Mouse (Mus musculus): Measurements from ENCODE around the gene Cers5. TPM values are rescaled to one million over a fixed set of nuclear protein-coding genes. Genes with fewer than 3 reads are reported as not detected.
A peak's percentile ranks its signal among the peaks of the same experiment; 100 is the strongest.
"Not testable (repeated sequence)": the region's sequence is repeated elsewhere in the genome, so short reads cannot be mapped to it uniquely, and the experiment has no call there.

Gene Cers5
- total RNA-seq, 2 experiments from 2014 or later = 26.4 to 28.1 TPM

GRCm38 (mm10) chr15:99728211-99728610 is 44.5 kb downstream of the Cers5 start:
- DNase-seq = no peak
- intact Hi-C loops (cut with DNase I) = no loop called here

DNA sequence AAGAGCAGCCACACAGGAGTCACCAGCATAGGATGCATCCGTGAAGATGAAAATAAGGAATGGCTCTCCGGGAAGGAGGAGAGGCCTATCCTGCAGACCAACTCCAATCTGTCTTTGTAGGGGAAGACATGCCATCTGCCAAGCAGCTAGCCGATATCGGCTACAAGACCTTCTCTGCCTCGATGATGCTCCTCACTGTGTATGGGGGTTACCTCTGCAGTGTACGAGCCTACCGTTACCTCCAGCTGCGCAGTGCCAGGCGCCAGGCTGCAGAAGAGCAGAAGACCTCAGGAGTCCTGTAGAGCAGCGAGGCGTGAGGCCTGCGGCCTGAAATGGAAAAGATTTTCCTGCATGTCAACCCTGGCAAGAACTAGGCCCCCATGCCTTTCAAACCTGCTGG is 45.2 kb downstream of the Cers5 start:
- intact Hi-C loops (cut with DNase I) = no loop called here
- no peak for DNase-seq

GRCm38 (mm10) chr15:99727039-99727438 is 45.6 kb downstream of the Cers5 start:
- intact Hi-C loops (cut with DNase I); DNase-seq: not testable (repeated sequence)

DNA sequence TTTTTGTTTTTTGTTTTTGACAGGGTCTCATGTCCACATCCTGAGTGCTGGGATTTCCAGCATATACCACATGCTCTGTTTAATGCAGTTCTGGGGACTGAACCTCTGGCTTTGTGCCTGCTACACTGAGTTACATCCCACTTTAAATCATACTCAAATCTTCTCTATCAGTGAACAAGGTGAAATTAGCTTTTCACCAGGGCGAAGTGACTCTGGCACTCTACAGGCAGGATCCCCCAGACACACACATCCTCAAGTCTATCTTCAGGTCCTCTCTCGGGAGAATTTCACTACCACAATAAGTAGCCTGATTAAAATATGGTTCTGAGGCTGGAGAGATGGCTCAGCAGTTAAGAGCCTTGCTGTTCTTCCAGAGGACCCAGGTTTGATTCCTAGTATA is 46.1 kb downstream of the Cers5 start:
- DNase-seq = no peak
- intact Hi-C loops (cut with DNase I) = no loop called here

GRCm38 (mm10) chr15:99725341-99726155 is 47.1 kb downstream of the Cers5 start, which contains the start of gene Cox14:
Gene Cox14 (plus strand): TSS chr15:99725618.
- intact Hi-C loops (cut with DNase I) = loop anchor here (1.0 to 2.0 kb wide), 3 partner anchors 23 to 177 kb away; partner anchors contain the start of genes Cers5 and Smarcd1
- peak; percentile 98 for DNase-seq

DNA sequence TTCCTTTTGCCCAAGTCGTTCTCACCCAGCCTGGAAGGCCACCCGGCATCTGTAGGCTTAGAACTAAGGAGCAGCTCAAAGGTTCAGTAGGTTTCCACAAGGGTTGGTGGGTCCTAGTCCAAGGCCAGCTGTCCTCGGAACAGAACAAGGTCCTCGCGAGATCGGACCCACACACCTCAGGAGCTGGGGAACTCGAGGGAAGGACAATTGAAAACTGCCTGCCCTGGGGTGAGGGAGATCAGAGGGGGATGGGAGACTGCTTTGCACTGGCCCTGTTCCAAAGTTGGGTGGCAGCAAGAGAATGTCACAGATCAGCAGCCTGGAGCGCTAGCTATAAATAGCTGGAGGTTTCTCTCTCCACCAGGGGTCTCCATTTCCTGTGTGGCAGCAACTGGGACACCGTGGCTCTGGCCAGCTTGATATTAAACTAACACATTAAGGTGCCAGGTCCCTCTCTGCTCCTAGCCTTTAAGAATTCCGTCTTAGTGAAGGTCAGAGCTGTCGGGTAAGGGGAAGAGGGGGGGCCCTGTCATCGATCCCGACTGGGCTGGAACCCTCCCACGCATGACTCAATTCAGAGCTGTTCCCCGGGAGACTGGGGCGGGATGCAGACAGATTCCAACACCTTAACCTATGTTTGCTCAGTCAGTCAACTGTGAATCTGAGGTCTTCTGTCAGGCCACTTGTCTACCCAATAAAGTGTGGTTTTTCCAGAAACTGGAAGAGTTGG is 48.2 kb downstream of the Cers5 start:
- intact Hi-C loops (cut with DNase I) = loop anchor here (1.0 to 2.0 kb wide), 3 partner anchors 22 to 178 kb away; partner anchors contain the start of genes Cers5 and Smarcd1
- DNase-seq = peak; percentile 90 to 92

- intact Hi-C loops (cut with DNase I) = loop anchor here (2.0 kb wide), 2 partner anchors 21 to 179 kb away; partner anchors contain the start of gene Smarcd1
- DNase-seq = peak; percentile 88
Measured at GRCm38 (mm10) chr15:99723515-99724291, 49.0 kb downstream of the Cers5 start.

DNA sequence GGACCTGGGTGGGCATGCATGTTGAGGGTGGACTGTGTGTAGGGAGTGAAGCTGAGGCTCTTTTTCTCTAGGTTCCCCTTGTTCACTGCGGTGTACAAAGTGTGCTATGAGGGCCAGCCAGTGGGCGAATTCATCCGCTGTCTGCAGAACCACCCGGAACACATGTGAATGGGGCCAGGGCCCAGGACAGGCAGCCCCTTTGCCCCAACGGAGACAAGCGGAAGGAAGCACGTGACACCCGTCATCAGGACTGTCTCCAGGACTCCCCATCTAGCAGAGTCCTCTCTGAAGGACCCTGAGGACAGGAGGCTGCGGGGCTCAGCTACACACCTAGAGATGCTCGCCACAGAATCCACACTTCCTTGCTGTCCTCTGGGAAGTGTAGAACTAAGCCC is 49.6 kb downstream of the Cers5 start:
- intact Hi-C loops (cut with DNase I) = no loop called here
- DNase-seq = no peak

- intact Hi-C loops (cut with DNase I) = no loop called here
- DNase-seq = peak in 1 of 2 experiments; percentile 20
Measured at GRCm38 (mm10) chr15:99721921-99722743, 50.6 kb downstream of the Cers5 start.

- DNase-seq = no peak
- intact Hi-C loops (cut with DNase I) = no loop called here
Measured at GRCm38 (mm10) chr15:99719865-99720264, 52.8 kb downstream of the Cers5 start.

DNA sequence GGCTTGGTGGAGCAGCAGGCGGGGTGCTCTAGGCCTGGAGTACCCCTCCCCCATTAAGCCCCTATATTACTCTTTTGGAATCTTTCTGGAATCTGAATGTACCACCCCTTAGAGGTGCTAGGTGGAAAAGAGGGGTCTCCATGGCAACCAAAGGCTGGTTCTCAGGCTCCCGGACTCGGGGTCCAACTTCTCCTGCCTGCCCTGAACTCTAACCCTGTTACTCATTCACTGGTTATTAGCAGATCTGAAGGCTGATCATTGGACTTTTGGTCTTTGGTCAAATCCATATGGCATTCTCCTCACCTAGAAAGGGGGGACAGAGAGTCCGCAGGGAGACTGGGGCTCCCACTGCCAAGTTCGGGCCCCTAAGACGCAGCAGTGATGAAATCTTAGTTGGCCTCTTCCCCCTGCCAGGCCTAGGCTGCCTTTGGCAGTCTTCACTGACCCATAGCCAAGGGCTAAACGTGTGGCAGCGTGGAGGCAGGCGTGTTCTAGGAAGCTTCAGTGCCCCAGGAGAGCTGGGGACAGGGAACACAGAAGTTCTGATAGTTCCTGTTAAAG is 54.1 kb downstream of the Cers5 start:
- DNase-seq = peak in 1 of 2 experiments; percentile 32
- intact Hi-C loops (cut with DNase I) = no loop called here

DNA sequence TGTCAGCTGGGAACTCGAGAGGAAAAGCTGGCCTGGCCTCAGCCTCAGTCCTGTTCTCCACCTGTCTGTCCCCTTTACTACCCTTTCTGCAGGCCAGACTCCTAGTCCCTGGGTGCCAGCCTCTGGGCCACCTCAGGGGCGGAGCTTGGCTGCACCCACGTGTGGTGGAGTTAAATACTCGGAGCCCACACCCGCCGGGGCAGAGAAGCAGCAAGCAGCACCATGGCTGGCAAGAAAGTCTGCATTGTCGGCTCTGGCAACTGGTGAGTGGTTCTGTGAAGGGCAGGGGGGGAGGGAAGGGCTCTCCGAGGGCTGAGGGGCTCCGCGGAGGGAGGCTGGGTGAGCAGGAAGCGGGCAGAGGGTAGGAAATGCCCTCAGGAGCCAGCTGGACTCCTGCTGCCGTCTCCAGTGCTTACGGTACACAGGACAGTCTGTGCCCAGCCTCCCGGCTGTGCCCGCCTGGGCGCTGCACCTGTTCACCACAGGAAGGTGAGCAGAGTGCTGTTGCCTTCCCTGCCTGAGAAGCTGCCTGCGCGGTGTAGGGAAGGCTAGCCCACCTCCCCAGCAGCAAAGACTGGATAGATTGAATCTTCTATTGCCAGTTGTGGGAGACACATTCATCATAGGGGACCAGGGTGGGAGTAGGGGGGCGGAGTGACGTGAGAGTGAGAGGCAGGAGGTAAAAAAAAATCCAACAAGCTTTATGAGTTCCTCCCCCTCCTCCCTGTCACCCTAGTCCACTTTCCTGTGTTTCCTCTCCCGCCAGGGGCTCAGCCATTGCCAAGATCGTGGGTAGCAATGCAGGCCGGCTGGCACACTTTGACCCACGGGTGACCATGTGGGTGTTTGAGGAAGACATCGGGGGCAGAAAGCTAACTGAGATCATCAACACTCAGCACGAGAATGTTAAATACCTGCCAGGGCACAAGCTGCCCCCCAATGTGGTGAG is 55.0 kb downstream of the Cers5 start, which contains the start of gene Gpd1:
Gene Gpd1, plus strand, starts transcription at position 130 of the 949 bp plus-strand sequence.
- intact Hi-C loops (cut with DNase I) = no loop called here
- DNase-seq = peak; percentile 74 to 78

- intact Hi-C loops (cut with DNase I) = no loop called here
Measured at GRCm38 (mm10) chr15:99716814-99717213, 55.9 kb downstream of the Cers5 start.

GRCm38 (mm10) chr15:99715982-99716746 is 56.5 kb downstream of the Cers5 start:
- peak in 1 of 2 experiments; percentile 37 for DNase-seq
- intact Hi-C loops (cut with DNase I) = loop anchor here (2.0 kb wide), 1 partner anchor 63 kb away; no protein-coding TSS in a partner anchor

More at GRCm38 (mm10) chr15:99716814-99717213, 55.9 kb downstream of the Cers5 start:
- no peak for DNase-seq

GRCm38 (mm10) chr15:99715361-99715865 is 57.3 kb downstream of the Cers5 start:
- intact Hi-C loops (cut with DNase I) = loop anchor here (2.0 kb wide), 1 partner anchor 63 kb away; no protein-coding TSS in a partner anchor
- DNase-seq = peak in 1 of 2 experiments; percentile 24

DNA sequence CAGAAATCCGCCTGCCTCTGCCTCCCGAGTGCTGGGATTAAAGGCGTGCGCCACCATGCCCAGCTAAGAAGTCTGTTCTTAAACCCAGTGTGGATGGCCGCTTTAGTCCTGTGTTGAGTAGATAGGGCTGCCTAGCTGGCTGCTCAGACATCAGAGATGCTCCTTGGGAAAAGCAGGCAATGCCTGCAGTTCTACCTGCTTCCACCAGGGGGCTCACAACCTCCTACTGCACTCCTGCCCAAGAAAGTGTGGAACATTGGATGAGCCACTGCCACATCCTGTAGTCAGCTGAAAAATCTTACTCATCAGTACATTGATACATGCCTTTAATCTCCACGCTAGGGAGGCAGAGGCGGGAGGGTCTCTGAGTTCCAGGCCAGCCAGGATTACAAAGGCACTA is 57.8 kb downstream of the Cers5 start:
- peak; percentile 87 to 88 for DNase-seq
- intact Hi-C loops (cut with DNase I) = loop anchor here (2.0 kb wide), 1 partner anchor 64 kb away; no protein-coding TSS in a partner anchor

DNA sequence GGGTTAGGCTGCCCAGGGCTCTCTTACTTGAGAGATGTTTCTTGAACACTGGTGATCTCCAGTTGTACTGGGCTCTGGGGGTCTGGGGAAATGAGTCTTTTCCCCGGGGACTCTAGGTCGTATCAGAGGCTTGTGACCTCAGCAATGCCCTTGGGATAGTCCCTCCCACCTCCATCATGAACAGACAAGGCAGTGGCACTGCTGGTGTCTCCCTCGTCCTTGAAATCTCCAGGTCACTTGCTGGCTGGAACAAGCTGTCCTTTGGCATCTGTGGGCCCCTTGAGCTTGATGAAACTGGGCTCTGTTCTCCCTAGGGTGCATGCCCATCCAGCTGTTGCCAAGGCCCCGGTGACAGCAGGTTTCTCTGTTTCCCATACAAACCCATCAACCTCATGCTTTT is 58.5 kb downstream of the Cers5 start:
- intact Hi-C loops (cut with DNase I) = loop anchor here (2.0 kb wide), 1 partner anchor 65 kb away; no protein-coding TSS in a partner anchor

More for the DNA sequence above, 58.5 kb downstream of the Cers5 start:
- peak; percentile 57 to 72 for DNase-seq

All from heart, postnatal 10 days (tissue).